Mouse (Mus musculus) limb, embryonic 14.5 days (tissue): ENCODE results near the gene Dhx57. TPM values are rescaled to one million over a fixed set of nuclear protein-coding genes. Genes with fewer than 3 reads are reported as not detected.
A peak's percentile ranks its signal among the peaks of the same experiment; 100 is the strongest.
"Not testable (repeated sequence)": the region's sequence is repeated elsewhere in the genome, so short reads cannot be mapped to it uniquely, and the experiment has no call there.

Source experiments
- ATAC-seq: fragments of 200-750 bp; cut with Nextera tagmentation; 2 replicates; pipeline ENCODE4 v1.8.0; 2017; ENCODE audit warnings: low read depth, moderate number of reproducible peaks, moderate TSS enrichment; ENCODE audit not compliant: low FRiP score
- DNase-seq: peaks from one replicate; pipeline ENCODE4 v3.0.0-alpha.2; 2015; ENCODE audit warnings: low spot score
- H3K27ac ChIP-seq: fragments of 300-500 bp; sonication (generic); replicated peaks from 2 replicates; pipeline ENCODE4 v1.5.1; 2014; ENCODE audit warnings: low read depth, mild to moderate bottlenecking, low read length, moderate library complexity, mixed read lengths
- H3K27me3 ChIP-seq: fragments of 300-500 bp; sonication (generic); 2 replicates; pipeline ENCODE4 v1.6.1; 2014; ENCODE audit warnings: low read length, mixed read lengths; ENCODE audit not compliant: control insufficient read depth, insufficient read depth
- H3K36me3 ChIP-seq: fragments of 300-500 bp; sonication (generic); 2 replicates; pipeline ENCODE4 v1.6.1; 2014; ENCODE audit warnings: mild to moderate bottlenecking, low read length, moderate library complexity, mixed read lengths; ENCODE audit not compliant: control insufficient read depth, insufficient read depth
- H3K4me1 ChIP-seq: fragments of 300-500 bp; sonication (generic); 2 replicates; pipeline ENCODE4 v1.6.1; 2014; ENCODE audit warnings: antibody characterized with exemption, low read length, mixed read lengths; ENCODE audit not compliant: control insufficient read depth, insufficient read depth
- H3K4me2 ChIP-seq: fragments of 300-500 bp; sonication (generic); replicated peaks from 2 replicates; pipeline ENCODE4 v1.6.1; 2014; ENCODE audit warnings: low read depth, mild to moderate bottlenecking, low read length, moderate library complexity; ENCODE audit not compliant: severe bottlenecking
- H3K4me3 ChIP-seq: fragments of 300-500 bp; sonication (generic); replicated peaks from 2 replicates; pipeline ENCODE4 v1.5.1; 2014; ENCODE audit warnings: low read length
- H3K9ac ChIP-seq: fragments of 300-500 bp; sonication (generic); 2 replicates; pipeline ENCODE4 v1.6.1; 2014; ENCODE audit warnings: mild to moderate bottlenecking, low read depth, low read length, moderate library complexity; ENCODE audit not compliant: severe bottlenecking
- H3K9me3 ChIP-seq: fragments of 300-500 bp; sonication (generic); 2 replicates; pipeline ENCODE4 v1.6.1; 2016; ENCODE audit warnings: low read length; ENCODE audit not compliant: control insufficient read depth
- POLR2A ChIP-seq: fragments of 200-500 bp; IDR thresholded peaks from 2 replicates; pipeline ENCODE4 v1.8.0; 2012; ENCODE audit warnings: inconsistent platforms, mild to moderate bottlenecking, moderate library complexity, borderline replicate concordance; ENCODE audit not compliant: insufficient read depth, insufficient read length; ENCODE audit errors: extremely low read depth
- WGBS: fragments of 180-500 bp; shearing (Covaris S2); extraction: QIAGEN DNeasy Blood & Tissue Kit; methylation state at CpG from one replicate; pipeline ENCODE4 v1.1.7; 2014; 5-methylcytosine and 5-hydroxymethylcytosine counted together
- polyA plus RNA-seq, 2 experiments: library from polyadenylated mRNA; depleted of rRNA in 1 of 2; stranded (reverse) in 1 of 2; unstranded in 1 of 2; fragments of >200 nt; fragmentation: Nextera tagmentation in 1 of 2; extraction: Ambion mirVana in 1 of 2; gene quantifications; 2 replicates each; pipeline versions ENCODE4 v1.2.1 to v1.2.3; 2012 to 2014

The Dhx57 gene
- polyA plus RNA-seq, 2 experiments, result 21.1 to 45.2 TPM

GRCm38 (mm10) chr17:80229396-80229795 lies 60.9 kb downstream of the Dhx57 start:
- no peak overlapping the region for H3K9ac ChIP-seq
- no peaks in the 10 kb centered on the region for H3K9me3 ChIP-seq
- no peak for ATAC-seq
- 98% methylated on average over 2 of the region's 2 CpGs for WGBS
- H3K36me3 ChIP-seq, result 0 out of 2 replicates have a peak, but pooled peaks cover 5% of the 10 kb centered on the region
- peak; percentile 7 for DNase-seq
- no peak overlapping the region for H3K27ac ChIP-seq
- H3K4me3 ChIP-seq, result no peak overlapping the region
- peaks cover 3% of the 10 kb centered on the region; the same call in 1 of the 2 replicates for H3K4me1 ChIP-seq
- no peaks in the 10 kb centered on the region for H3K27me3 ChIP-seq
- no peak for TF ChIP-seq POLR2A
- H3K4me2 ChIP-seq, result no peak overlapping the region

- peak overlapping the region; percentile 72 for H3K9ac ChIP-seq
- WGBS, result 45% methylated on average over 4 of the region's 5 CpGs
- peak overlapping the region; percentile 66 for H3K4me2 ChIP-seq
- not testable (repeated sequence) for H3K27ac ChIP-seq, H3K27me3 ChIP-seq, ATAC-seq, DNase-seq, H3K36me3 ChIP-seq, H3K9me3 ChIP-seq, H3K4me1 ChIP-seq
- peak overlapping the region; percentile 48 for H3K4me3 ChIP-seq
These were observed 65.1 kb downstream of the Dhx57 start for GRCm38 (mm10) chr17:80225142-80225541.

DNA sequence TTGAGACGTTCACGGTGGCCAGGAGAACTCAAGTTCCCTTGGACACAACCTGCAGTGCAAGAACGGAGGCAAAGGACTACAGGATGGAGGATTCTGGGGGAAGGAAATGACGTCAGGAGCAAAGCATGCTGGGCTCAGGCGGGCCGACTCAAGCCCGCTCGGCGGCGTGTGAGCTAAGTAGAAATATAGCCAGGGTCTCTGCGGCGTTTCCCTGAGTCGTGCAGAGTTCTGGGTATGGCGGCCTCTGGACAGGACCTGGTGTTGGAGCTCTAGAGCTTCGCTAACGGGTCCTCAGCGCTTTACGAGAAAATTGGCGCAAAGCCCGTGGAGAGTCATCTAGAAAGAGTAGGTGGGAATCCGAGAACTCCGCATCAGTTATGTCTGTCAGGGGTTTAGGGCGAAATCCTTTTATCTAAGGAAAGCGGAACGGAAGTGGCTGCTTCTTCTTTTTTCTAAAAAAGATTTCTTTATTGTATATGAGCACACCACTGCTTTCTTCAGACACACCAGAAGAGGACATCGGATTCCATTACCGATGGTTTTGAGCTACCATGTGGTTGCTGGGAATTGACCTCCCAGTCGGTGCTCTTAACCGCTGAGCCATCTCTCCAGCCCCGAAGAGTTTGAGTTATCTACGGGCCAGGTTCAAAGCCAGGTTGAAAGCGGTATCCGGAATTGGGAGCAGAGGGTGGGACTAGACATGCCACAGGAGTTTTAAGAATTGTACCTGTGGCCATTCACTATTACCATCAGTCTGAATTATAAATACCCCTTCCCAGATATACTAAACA lies 65.8 kb downstream of the Dhx57 start, which contains the start of gene Gemin6:
Gene Gemin6, plus strand, starts transcription at position 116 of the 791 bp plus-strand sequence.
- Histone ChIP-seq H3K9me3 (no peaks in the 10 kb centered on the region), H3K4me1 (peaks cover 3% of the 10 kb centered on the region; the same call in 1 of the 2 replicates), H3K27ac (peak within 1 kb of the TSS; percentile 83), H3K4me2 (peak within 1 kb of the TSS; percentile 66), H3K9ac (peak within 1 kb of the TSS; percentile 72), H3K4me3 (peak within 1 kb of the TSS; percentile 48), H3K36me3 (0 out of 2 replicates have a peak, but pooled peaks cover 5% of the 10 kb centered on the region), H3K27me3 (no peaks in the 10 kb centered on the region)
- DNase-seq (peak; percentile 95), ATAC-seq (peak; percentile 96)
- under 1% methylated on average over 33 of the region's 33 CpGs for WGBS
- peak; percentile 96; the same call in 1 of the 2 replicates for TF ChIP-seq POLR2A

DNA sequence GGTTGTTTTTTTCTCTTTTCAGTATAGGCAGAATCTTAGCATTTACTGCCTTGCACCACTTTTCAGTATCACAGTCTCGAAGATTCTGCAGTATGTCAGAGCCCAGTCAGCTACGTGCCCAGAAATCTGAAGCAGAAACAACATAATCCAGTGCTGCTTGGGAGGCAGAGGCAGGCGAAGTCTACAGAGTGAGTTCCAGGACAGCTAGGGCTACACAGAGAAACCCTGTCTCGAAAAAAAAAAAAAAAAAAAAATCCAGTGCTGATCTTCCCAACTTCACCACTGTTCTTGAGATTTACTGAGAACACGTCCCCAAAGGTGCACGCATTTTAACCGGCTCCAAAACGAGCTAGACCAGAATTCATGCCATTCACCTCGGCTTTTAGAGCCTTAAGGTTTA lies 66.4 kb downstream of the Dhx57 start:
- DNase-seq, result no peak
- 0 out of 2 replicates have a peak, but pooled peaks cover 4% of the 10 kb centered on the region for H3K36me3 ChIP-seq
- TF ChIP-seq POLR2A, result no peak
- no peaks in the 10 kb centered on the region for H3K9me3 ChIP-seq
- H3K9ac ChIP-seq, result peak overlapping the region; percentile 72
- peak; percentile 24 for ATAC-seq
- no peaks in the 10 kb centered on the region for H3K27me3 ChIP-seq
- WGBS, result 15% methylated on average over 9 of the region's 9 CpGs
- H3K4me2 ChIP-seq, result peak overlapping the region; percentile 66
- H3K27ac ChIP-seq, result peak overlapping the region; percentile 83
- peaks cover 3% of the 10 kb centered on the region; the same call in 1 of the 2 replicates for H3K4me1 ChIP-seq
- H3K4me3 ChIP-seq, result peak overlapping the region; percentile 48

- no peak overlapping the region for H3K9ac ChIP-seq
- whole genome bisulfite sequencing, result 67% methylated on average over 3 of the region's 3 CpGs
- H3K27me3 ChIP-seq, result no peaks in the 10 kb centered on the region
- no peaks in the 10 kb centered on the region for H3K36me3 ChIP-seq
- no peak for TF ChIP-seq POLR2A
- H3K4me3 ChIP-seq, result no peak overlapping the region
- H3K4me2 ChIP-seq, result no peak overlapping the region
- no peak for ATAC-seq
- peaks cover 3% of the 10 kb centered on the region; the same call in 1 of the 2 replicates for H3K4me1 ChIP-seq
- no peak for DNase-seq
- H3K27ac ChIP-seq, result no peak overlapping the region
- H3K9me3 ChIP-seq, result no peaks in the 10 kb centered on the region
These were observed 68.2 kb downstream of the Dhx57 start for GRCm38 (mm10) chr17:80221890-80222628.
